Mouse (Mus musculus) cortical plate, adult 2 months (tissue): ENCODE results near the gene Map4k5. TPM values are rescaled to one million over a fixed set of nuclear protein-coding genes. Genes with fewer than 3 reads are reported as not detected.
A peak's percentile ranks its signal among the peaks of the same experiment; 100 is the strongest.

Source experiments
- H3K27ac ChIP-seq: fragments of 200-500 bp; 2 replicates; pipeline ENCODE4 v1.5.1; 2012; ENCODE audit warnings: low read length, control low read depth, inconsistent platforms; ENCODE audit not compliant: insufficient read depth
- H3K4me1 ChIP-seq: fragments of 200-500 bp; 2 replicates; pipeline ENCODE4 v1.6.1; 2011; ENCODE audit warnings: low read length; ENCODE audit not compliant: control insufficient read depth, insufficient read depth
- H3K4me3 ChIP-seq: fragments of 200-500 bp; 2 replicates; pipeline ENCODE4 v1.5.1; 2011; ENCODE audit warnings: mild to moderate bottlenecking, low read length, control low read depth; ENCODE audit not compliant: insufficient read depth
- CTCF ChIP-seq: fragments of 200-500 bp; IDR thresholded peaks from 2 replicates; pipeline ENCODE4 v1.5.1; 2011; ENCODE audit warnings: mild to moderate bottlenecking, control low read depth, low read length; ENCODE audit not compliant: insufficient read depth; ENCODE audit errors: extremely low read depth
- POLR2A ChIP-seq: fragments of 200-500 bp; IDR thresholded peaks from 2 replicates; pipeline ENCODE4 v1.6.1; 2011; ENCODE audit warnings: mild to moderate bottlenecking, low read length, control low read depth; ENCODE audit not compliant: insufficient read depth; ENCODE audit errors: extremely low read depth
- polyA plus RNA-seq: library from polyadenylated mRNA; depleted of rRNA; stranded (reverse); fragments of >200 nt; gene quantifications from 2 replicates; pipeline ENCODE4 v1.2.3, GENCODE M21; 2012; rRNA removed

Map4k5 gene
- polyA plus RNA-seq = 25.3 and 25.9 TPM in 2 replicates

DNA sequence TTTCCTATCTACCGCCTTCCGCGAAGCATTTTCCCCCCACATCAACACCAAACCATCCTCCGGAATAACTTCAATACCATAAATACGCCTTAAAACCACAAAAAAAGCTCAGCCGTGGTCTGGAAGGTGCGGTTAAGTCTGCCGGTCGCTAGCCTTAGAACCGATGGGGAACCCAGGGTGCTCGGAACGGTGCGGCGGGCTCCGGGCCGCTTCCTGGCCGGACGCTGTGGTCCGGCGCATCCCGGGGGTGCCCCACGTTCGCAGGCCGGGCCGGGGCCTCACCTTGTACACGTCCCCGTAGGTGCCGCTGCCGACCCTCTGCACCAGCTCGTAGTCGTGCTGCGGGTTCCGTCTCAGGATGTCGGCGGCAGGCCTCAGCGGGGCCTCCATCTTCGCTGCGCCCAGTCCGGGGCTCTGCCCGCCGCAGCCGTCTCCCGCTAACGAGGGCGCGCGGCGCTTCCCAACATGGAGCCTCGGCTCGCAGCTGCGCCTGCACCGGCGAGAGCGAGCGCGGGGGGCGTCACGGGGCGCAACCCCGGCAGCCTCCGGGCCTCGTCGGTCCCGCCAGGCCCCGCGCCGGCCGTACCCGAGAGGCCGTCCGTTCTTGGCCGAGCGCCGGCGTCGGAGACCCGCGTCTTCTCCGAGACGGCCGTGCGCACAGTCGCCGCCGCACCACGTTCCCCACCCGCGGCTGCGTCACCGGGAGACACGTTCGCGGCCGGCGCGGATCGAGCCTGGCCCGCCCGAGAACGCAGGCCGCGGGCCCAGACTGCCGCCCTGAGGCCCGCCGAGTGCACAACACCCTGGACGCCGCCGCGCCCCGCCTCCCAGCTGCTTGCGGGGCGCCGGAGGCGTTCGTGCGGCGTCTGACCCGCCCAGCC is at the start of gene Map4k5, which contains the start of gene Atl1:
Gene Map4k5 (minus strand): TSS at position 830 of the 881 bp plus-strand sequence.
Gene Atl1 (plus strand): TSS at position 244 of the 881 bp plus-strand sequence.
- TF ChIP-seq CTCF = peak; percentile 34; the same call in 1 of the 2 replicates
- no peak for TF ChIP-seq POLR2A
- Histone ChIP-seq H3K4me3 (peak within 1 kb of the TSS; percentile 90), H3K27ac (peak within 1 kb of the TSS; percentile 95), H3K4me1 (peaks cover 11% of the 10 kb centered on the region)

DNA sequence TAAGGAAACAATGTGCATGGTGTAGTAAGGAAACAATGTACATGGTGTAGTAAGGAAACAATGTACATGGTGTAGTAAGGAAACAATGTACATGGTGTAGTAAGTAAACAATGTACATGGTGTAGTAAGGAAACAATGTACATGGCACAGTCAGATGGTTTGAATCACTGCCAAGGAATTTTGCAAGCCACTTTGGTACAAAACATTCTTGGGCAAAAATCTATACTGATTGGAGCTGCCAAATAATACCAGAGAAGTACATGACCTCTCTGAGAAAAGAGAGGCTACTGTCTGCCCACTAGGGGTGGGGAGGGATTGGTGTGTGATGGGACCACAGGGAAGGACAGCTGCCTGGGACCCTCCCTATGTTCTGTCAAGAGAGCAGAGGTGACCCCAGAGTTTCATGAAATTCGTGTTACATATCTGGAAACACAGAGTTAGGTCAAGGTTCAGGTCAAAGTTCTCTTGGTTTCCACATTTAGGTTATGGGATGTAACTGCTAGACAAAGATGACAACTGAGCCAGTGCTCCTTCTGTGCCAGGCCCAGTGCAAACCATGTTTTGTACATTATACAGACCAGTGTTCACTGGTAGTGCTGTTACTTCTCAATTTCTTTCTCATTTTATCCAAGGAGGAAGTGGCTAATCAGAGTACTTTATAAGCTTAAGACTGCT is 48.8 kb upstream of the Map4k5 start:
- H3K27ac ChIP-seq = peak overlapping the region; percentile 29; the same call in 1 of the 2 replicates
- TF ChIP-seq CTCF = no peak
- TF ChIP-seq POLR2A = no peak
- H3K4me3 ChIP-seq = no peak overlapping the region
- H3K4me1 ChIP-seq = no peaks in the 10 kb centered on the region

DNA sequence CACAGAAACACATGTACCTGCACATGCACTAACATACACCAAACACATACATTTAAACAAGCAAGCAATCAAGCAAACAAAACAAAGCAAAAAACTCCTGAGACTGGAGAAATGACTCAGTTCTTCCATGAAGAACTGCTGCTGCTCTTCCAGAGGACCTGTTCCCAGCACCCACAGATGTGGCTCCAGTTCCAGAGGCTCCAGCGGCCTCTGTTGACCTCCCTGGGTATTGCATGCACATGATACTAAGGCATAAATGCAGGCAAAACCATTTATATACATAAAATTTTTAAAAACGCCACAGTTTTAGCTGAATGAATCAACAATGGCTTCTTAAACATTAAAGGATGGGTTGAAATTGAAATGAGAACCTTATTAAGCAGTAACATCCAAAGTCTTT is 46.3 kb upstream of the Map4k5 start:
- H3K4me1 ChIP-seq = no peaks in the 10 kb centered on the region
- no peak overlapping the region for H3K4me3 ChIP-seq
- no peak overlapping the region for H3K27ac ChIP-seq
- no peak for TF ChIP-seq POLR2A
- TF ChIP-seq CTCF = no peak

DNA sequence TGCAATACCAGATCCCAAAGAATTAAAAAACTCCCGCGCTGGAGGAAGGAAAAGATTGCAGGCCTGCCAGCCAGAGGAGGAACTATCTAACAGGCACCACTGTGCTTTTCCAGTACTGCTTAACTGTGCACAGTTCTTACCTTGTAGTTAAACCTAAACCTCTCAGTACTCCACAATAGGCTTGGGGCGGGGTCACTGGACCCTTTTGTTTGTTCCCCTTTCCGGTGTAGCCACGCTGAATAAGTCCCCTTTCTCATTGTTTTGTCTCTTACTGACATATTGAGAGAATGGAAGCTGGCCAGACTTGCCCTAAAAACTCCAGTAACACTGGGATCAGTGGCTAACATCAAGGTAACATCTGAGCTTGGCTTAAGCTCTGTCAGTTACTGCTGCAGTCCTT is 44.7 kb upstream of the Map4k5 start:
- TF ChIP-seq CTCF (no peak), POLR2A (no peak)
- Histone ChIP-seq H3K27ac (no peak overlapping the region), H3K4me3 (no peak overlapping the region), H3K4me1 (no peaks in the 10 kb centered on the region)

DNA sequence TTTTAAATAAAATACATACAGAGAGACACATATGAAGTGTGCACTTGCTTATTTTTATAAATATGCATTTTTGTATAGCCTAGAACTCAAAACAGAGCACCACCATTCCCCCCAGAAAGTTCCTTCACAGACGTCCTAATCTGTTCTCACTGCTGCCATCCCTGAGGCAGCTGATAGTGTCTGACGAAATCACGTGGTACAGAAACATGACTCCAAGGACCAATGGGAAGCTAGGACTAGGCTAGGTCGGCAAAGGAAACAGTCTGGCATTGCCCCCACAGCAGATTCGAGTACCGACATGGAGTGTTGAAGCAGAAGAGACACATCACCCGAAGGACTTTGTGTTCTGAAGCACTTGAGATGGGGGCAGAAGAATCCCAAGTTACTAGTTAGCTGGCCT is 33.7 kb upstream of the Map4k5 start:
- H3K4me3 ChIP-seq = no peak overlapping the region
- H3K4me1 ChIP-seq = no peaks in the 10 kb centered on the region
- no peak for TF ChIP-seq CTCF
- no peak for TF ChIP-seq POLR2A

DNA sequence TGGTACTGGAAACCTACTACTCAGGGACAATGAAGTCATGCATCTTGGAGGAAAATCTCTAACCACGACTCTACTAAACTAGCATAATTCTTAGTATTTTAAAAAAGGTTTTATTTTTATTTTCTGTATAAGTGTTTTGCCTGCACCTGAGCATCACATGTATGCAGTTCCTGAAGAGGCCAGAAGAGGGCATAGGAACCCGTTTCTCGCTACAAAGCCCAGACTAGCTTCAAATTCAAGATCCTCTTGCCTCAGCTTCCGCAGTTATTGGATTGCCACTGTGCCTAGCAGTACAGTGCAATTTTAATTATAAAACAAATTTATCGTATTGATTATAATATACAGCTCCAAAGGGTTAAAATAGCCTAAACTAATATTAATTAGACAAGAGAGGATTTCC is 31.0 kb upstream of the Map4k5 start:
- Histone ChIP-seq H3K4me1 (no peaks in the 10 kb centered on the region), H3K4me3 (no peak overlapping the region), H3K27ac (no peak overlapping the region)
- no peak for TF ChIP-seq POLR2A
- peak; percentile 59 for TF ChIP-seq CTCF

More for the DNA sequence above, 33.7 kb upstream of the Map4k5 start:
- H3K27ac ChIP-seq = no peak overlapping the region

DNA sequence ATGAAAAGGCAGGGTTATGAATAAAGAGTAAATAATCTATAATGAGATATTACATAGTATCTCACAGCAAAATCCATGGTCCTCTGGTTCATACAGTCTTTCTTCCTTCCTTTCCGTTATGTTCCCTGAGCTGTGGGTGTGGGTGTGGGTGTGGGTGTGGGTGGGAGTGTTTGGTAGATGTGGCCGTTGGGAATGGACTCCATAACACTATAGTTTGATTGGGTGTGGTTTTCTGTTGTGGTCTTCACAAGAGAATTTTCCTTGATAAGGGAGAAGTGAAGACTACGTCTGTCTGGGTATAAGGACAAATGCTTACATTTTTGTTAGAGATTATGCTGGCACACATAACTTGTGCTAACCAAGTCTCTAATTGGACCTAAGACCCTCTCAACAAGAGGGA is 30.6 kb upstream of the Map4k5 start:
- H3K27ac ChIP-seq = no peak overlapping the region
- no peak for TF ChIP-seq POLR2A
- TF ChIP-seq CTCF = no peak
- H3K4me3 ChIP-seq = no peak overlapping the region
- H3K4me1 ChIP-seq = no peaks in the 10 kb centered on the region

DNA sequence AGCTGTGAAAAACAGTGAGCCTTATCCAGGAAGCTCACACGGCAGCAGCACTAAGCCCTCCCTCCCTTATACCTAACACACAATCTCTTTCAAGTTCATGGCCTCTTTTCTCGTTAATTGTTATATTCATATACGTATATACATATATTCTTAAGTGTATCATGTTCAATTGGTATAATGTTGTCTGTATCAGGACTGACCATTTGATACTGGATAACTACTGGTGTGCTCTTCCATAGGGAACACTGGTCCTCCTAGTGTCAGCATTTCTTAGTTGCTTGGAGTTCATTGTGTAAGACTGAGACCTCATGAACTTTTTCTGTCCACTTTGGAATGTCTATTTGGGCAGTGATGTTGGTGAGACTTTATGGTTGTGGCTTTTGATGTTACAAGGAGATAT is 30.1 kb upstream of the Map4k5 start:
- H3K4me1 ChIP-seq = no peaks in the 10 kb centered on the region
- TF ChIP-seq CTCF (no peak), POLR2A (no peak)
- H3K4me3 ChIP-seq = no peak overlapping the region
- H3K27ac ChIP-seq = no peak overlapping the region

DNA sequence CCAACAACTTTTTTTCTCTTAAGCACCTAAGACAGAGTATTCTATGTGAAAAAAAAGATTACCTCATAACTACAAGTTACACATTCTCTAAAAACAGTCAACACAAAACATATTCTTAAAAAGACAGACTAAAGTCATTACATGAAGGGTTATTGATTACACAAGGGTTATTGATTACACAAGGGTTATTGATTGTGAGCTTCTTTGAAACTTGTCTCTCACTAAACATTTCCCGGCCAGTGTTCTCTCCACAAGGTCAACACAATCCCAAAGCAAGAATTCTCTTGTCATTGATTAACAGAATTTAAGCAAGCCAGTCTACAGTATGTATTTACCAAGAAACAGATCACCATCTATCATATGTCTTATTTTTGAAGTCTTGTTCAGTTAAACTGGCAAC is 29.1 kb upstream of the Map4k5 start:
- Histone ChIP-seq H3K4me3 (no peak overlapping the region), H3K4me1 (no peaks in the 10 kb centered on the region; the same call in 1 of the 2 replicates), H3K27ac (no peak overlapping the region)
- TF ChIP-seq POLR2A = no peak
- no peak for TF ChIP-seq CTCF
